Mouse (Mus musculus): Measurements from ENCODE around the gene Mkrn2.

DNA sequence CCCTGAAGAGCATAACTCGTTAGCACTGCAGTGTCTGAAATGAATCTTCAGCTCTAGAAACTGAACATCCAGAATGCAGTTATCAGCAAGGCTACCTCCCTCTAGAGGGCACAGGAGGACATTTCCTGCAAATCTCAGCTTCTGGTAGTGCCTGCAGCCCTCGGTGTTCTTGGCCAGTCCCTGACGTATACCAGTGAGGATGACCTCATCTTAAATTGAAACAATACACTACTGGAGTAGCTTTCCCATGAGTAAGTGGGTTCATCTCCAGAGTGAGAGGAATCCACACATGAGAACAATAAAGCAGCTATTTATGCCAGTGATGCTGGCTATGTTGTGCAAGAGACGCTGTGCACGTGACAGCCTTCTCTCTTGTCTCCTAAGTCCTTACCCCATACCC is 46.2 kb upstream of the Mkrn2 start:
- TF ChIP-seq CTCF (IDR thresholded peaks at IDR 0.05; ENCODE audit: low read depth) (peak; percentile 23; the same call in 1 of the 2 replicates), EP300 (IDR thresholded peaks at IDR 0.05; ENCODE audit: low read depth) (no peak)

Measured in liver, postnatal 0 days (tissue).